Mouse (Mus musculus): ENCODE data around the gene Mrps35. TPM values are rescaled to one million over a fixed set of nuclear protein-coding genes. Genes with fewer than 3 reads are reported as not detected.

Gene Mrps35
- polyA plus RNA-seq, 1 experiment from 2014 or later: 120 TPM

GRCm38 (mm10) chr6:147094771-147095170, 52.2 kb downstream of the Mrps35 start:
- H3K9ac ChIP-seq (replicated peaks; ENCODE audit: low read length): no peak overlapping the region
- H3K9me3 ChIP-seq (ENCODE audit: low read length): no peaks in the 10 kb centered on the region
- ATAC-seq (ENCODE audit: low FRiP score, low TSS enrichment): no peak
- H3K27ac ChIP-seq (ENCODE audit: low read length): no peak overlapping the region
- 80% methylated on average over 7 of the region's 7 CpGs for WGBS
- H3K4me2 ChIP-seq (replicated peaks; ENCODE audit: low read depth, low read length): no peak overlapping the region
- H3K27me3 ChIP-seq (ENCODE audit: insufficient read depth, low read length): peaks cover 7% of the 10 kb centered on the region; the same call in 1 of the 2 replicates
- H3K4me1 ChIP-seq (ENCODE audit: insufficient read depth, low read length): peaks cover 30% of the 10 kb centered on the region
- no peak overlapping the region for H3K4me3 ChIP-seq (ENCODE audit: low read length)
- no peaks in the 10 kb centered on the region; the same call in 1 of the 2 replicates for H3K36me3 ChIP-seq (ENCODE audit: insufficient read depth, low read length)

DNA sequence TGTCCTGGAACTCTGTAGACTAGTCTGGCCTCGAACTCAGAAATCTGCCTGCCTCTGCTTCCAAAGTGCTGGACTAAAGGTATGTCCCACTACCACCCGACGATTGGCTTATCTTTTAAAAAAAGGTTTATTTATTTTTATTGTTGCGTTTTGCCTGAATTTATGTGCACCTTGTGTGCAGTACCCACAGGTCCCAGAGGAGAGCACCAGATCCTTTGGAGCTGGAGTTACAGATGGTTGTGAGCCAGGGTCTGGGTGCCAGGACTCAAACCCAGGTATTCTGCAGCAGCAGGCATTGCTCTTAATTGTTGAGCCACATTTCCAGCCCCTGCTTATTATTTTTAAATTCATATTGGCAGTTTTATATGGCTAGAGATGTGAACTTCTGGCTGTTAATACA, 53.5 kb downstream of the Mrps35 start:
- no peaks in the 10 kb centered on the region for H3K9me3 ChIP-seq (ENCODE audit: low read length)
- H3K4me2 ChIP-seq (replicated peaks; ENCODE audit: low read depth, low read length): no peak overlapping the region
- no peak for ATAC-seq (ENCODE audit: low FRiP score, low TSS enrichment)
- peaks cover 30% of the 10 kb centered on the region for H3K4me1 ChIP-seq (ENCODE audit: insufficient read depth, low read length)
- 95% methylated on average over 4 of the region's 4 CpGs for WGBS
- no peak overlapping the region for H3K9ac ChIP-seq (replicated peaks; ENCODE audit: low read length)
- H3K27ac ChIP-seq (ENCODE audit: low read length): no peak overlapping the region
- no peaks in the 10 kb centered on the region; the same call in 1 of the 2 replicates for H3K36me3 ChIP-seq (ENCODE audit: insufficient read depth, low read length)
- no peak overlapping the region for H3K4me3 ChIP-seq (ENCODE audit: low read length)
- no peaks in the 10 kb centered on the region for H3K27me3 ChIP-seq (ENCODE audit: insufficient read depth, low read length)

DNA sequence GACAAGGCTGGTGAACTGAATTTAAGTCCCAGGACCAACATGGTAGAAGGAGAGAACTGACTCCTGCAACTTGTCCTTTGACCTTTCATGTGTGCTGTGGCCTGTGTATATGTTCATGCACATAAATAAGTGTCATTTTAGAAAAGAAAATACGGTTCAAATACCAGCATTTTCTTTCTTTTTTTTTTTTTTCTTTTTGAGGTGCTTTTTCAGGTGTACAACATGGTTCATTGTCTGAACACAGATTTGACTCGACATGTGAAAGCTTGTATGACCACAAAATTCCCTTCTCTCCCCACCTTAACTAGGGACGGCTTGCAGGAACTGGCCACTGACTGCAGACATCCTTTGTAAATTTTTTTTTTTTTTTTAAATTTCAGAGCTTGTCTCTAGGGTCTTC, 54.4 kb downstream of the Mrps35 start:
- Histone ChIP-seq H3K4me3 (ENCODE audit: low read length) (no peak overlapping the region), H3K4me1 (ENCODE audit: insufficient read depth, low read length) (peaks cover 30% of the 10 kb centered on the region), H3K27ac (ENCODE audit: low read length) (no peak overlapping the region), H3K9me3 (ENCODE audit: low read length) (no peaks in the 10 kb centered on the region), H3K27me3 (ENCODE audit: insufficient read depth, low read length) (no peaks in the 10 kb centered on the region), H3K4me2 (replicated peaks; ENCODE audit: low read depth, low read length) (no peak overlapping the region), H3K9ac (replicated peaks; ENCODE audit: low read length) (no peak overlapping the region), H3K36me3 (ENCODE audit: insufficient read depth, low read length) (peaks cover 2% of the 10 kb centered on the region)
- WGBS: 79% methylated on average over 3 of the region's 3 CpGs
- ATAC-seq (ENCODE audit: low FRiP score, low TSS enrichment): no peak

DNA sequence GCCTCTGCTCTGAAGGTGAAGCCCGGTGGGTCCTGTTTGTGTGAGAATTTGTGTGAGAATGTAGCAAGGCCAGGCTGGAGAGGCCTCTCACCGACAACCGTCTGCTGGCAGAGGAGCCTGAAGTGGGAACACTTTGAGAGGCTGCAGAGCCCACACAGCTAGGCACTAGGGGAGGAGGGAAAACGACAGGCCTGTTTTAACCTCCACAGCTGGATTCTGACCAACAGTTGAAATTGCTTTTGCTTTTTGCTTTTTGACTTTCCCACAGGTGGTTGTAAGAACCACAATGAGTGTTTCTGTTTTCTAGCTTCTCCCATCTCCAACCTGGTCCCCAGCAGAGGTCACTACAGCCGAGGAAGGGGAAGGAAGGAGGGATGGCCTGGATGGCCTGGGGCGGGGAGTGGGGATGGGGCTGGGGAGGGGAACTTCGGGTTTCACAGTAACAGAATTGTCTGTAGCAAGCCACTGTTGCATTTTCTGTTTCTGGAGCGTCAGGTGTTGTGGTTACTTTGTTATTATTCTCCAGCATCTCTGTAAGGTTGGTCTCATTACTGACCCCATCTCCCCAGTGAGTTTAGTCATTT, 54.9 kb downstream of the Mrps35 start:
- Histone ChIP-seq H3K9ac (replicated peaks; ENCODE audit: low read length) (no peak overlapping the region), H3K27me3 (ENCODE audit: insufficient read depth, low read length) (no peaks in the 10 kb centered on the region), H3K27ac (ENCODE audit: low read length) (no peak overlapping the region), H3K9me3 (ENCODE audit: low read length) (no peaks in the 10 kb centered on the region), H3K36me3 (ENCODE audit: insufficient read depth, low read length) (peaks cover 7% of the 10 kb centered on the region), H3K4me3 (ENCODE audit: low read length) (no peak overlapping the region), H3K4me1 (ENCODE audit: insufficient read depth, low read length) (peaks cover 28% of the 10 kb centered on the region), H3K4me2 (replicated peaks; ENCODE audit: low read depth, low read length) (no peak overlapping the region)
- no peak for ATAC-seq (ENCODE audit: low FRiP score, low TSS enrichment)
- 66% methylated on average over 8 of the region's 8 CpGs for WGBS

GRCm38 (mm10) chr6:147099458-147100277, 57.1 kb downstream of the Mrps35 start:
- Histone ChIP-seq H3K4me3 (ENCODE audit: low read length) (peak overlapping the region; percentile 2; the same call in 1 of the 2 replicates), H3K9me3 (ENCODE audit: low read length) (no peaks in the 10 kb centered on the region), H3K4me1 (ENCODE audit: insufficient read depth, low read length) (peaks cover 20% of the 10 kb centered on the region), H3K27me3 (ENCODE audit: insufficient read depth, low read length) (no peaks in the 10 kb centered on the region), H3K36me3 (ENCODE audit: insufficient read depth, low read length) (peaks cover 14% of the 10 kb centered on the region), H3K9ac (replicated peaks; ENCODE audit: low read length) (no peak overlapping the region), H3K4me2 (replicated peaks; ENCODE audit: low read depth, low read length) (peak overlapping the region; percentile 24), H3K27ac (ENCODE audit: low read length) (0 out of 2 replicates have a peak overlapping the region, but pooled peaks have one; percentile 6)
- WGBS: 42% methylated on average over 19 of the region's 19 CpGs
- ATAC-seq (ENCODE audit: low FRiP score, low TSS enrichment): peak; percentile 89

- 91% methylated on average over 3 of the region's 3 CpGs for WGBS
- H3K27ac ChIP-seq (ENCODE audit: low read length): no peak overlapping the region
- peaks cover 14% of the 10 kb centered on the region; the same call in 1 of the 2 replicates for H3K36me3 ChIP-seq (ENCODE audit: insufficient read depth, low read length)
- H3K27me3 ChIP-seq (ENCODE audit: insufficient read depth, low read length): no peaks in the 10 kb centered on the region
- no peak overlapping the region for H3K4me2 ChIP-seq (replicated peaks; ENCODE audit: low read depth, low read length)
- H3K9me3 ChIP-seq (ENCODE audit: low read length): no peaks in the 10 kb centered on the region
- H3K9ac ChIP-seq (replicated peaks; ENCODE audit: low read length): no peak overlapping the region
- H3K4me1 ChIP-seq (ENCODE audit: insufficient read depth, low read length): peaks cover 20% of the 10 kb centered on the region
- no peak for ATAC-seq (ENCODE audit: low FRiP score, low TSS enrichment)
- no peak overlapping the region for H3K4me3 ChIP-seq (ENCODE audit: low read length)
Observed at GRCm38 (mm10) chr6:147102293-147102692, 59.7 kb downstream of the Mrps35 start.

GRCm38 (mm10) chr6:147105529-147105928, 63.0 kb downstream of the Mrps35 start:
- Histone ChIP-seq H3K27me3 (ENCODE audit: insufficient read depth, low read length) (no peaks in the 10 kb centered on the region), H3K4me1 (ENCODE audit: insufficient read depth, low read length) (no peaks in the 10 kb centered on the region), H3K9me3 (ENCODE audit: low read length) (no peaks in the 10 kb centered on the region), H3K4me3 (ENCODE audit: low read length) (no peak overlapping the region), H3K27ac (ENCODE audit: low read length) (no peak overlapping the region), H3K9ac (replicated peaks; ENCODE audit: low read length) (no peak overlapping the region), H3K36me3 (ENCODE audit: insufficient read depth, low read length) (peaks cover 27% of the 10 kb centered on the region), H3K4me2 (replicated peaks; ENCODE audit: low read depth, low read length) (no peak overlapping the region)
- ATAC-seq (ENCODE audit: low FRiP score, low TSS enrichment): 0 out of 2 replicates have a peak, but pooled peaks have one; percentile 15
- 90% methylated on average over 1 of the region's 1 CpGs for WGBS

GRCm38 (mm10) chr6:147106716-147107115, 64.2 kb downstream of the Mrps35 start:
- Histone ChIP-seq H3K36me3 (ENCODE audit: insufficient read depth, low read length) (peaks cover 31% of the 10 kb centered on the region), H3K9ac (replicated peaks; ENCODE audit: low read length) (no peak overlapping the region), H3K4me2 (replicated peaks; ENCODE audit: low read depth, low read length) (no peak overlapping the region), H3K4me1 (ENCODE audit: insufficient read depth, low read length) (no peaks in the 10 kb centered on the region), H3K27ac (ENCODE audit: low read length) (no peak overlapping the region), H3K9me3 (ENCODE audit: low read length) (no peaks in the 10 kb centered on the region), H3K4me3 (ENCODE audit: low read length) (no peak overlapping the region), H3K27me3 (ENCODE audit: insufficient read depth, low read length) (no peaks in the 10 kb centered on the region)
- 0 out of 2 replicates have a peak, but pooled peaks have one; percentile 19 for ATAC-seq (ENCODE audit: low FRiP score, low TSS enrichment)
- 81% methylated on average over 6 of the region's 6 CpGs for WGBS

GRCm38 (mm10) chr6:147109283-147109682, 66.7 kb downstream of the Mrps35 start:
- no peak for ATAC-seq (ENCODE audit: low FRiP score, low TSS enrichment)
- Histone ChIP-seq H3K27me3 (ENCODE audit: insufficient read depth, low read length) (no peaks in the 10 kb centered on the region), H3K4me1 (ENCODE audit: insufficient read depth, low read length) (no peaks in the 10 kb centered on the region), H3K36me3 (ENCODE audit: insufficient read depth, low read length) (peaks cover 22% of the 10 kb centered on the region), H3K4me2 (replicated peaks; ENCODE audit: low read depth, low read length) (no peak overlapping the region), H3K27ac (ENCODE audit: low read length) (no peak overlapping the region), H3K9me3 (ENCODE audit: low read length) (no peaks in the 10 kb centered on the region), H3K4me3 (ENCODE audit: low read length) (no peak overlapping the region), H3K9ac (replicated peaks; ENCODE audit: low read length) (no peak overlapping the region)
- WGBS: 83% methylated on average over 7 of the region's 7 CpGs

GRCm38 (mm10) chr6:147116579-147116978, 74.0 kb downstream of the Mrps35 start:
- H3K4me2 ChIP-seq (replicated peaks; ENCODE audit: low read depth, low read length): no peak overlapping the region
- H3K27ac ChIP-seq (ENCODE audit: low read length): no peak overlapping the region
- H3K9ac ChIP-seq (replicated peaks; ENCODE audit: low read length): no peak overlapping the region
- 9% methylated on average over 10 of the region's 10 CpGs for WGBS
- peak; percentile 74; the same call in 1 of the 2 replicates for ATAC-seq (ENCODE audit: low FRiP score, low TSS enrichment)
- no peaks in the 10 kb centered on the region for H3K9me3 ChIP-seq (ENCODE audit: low read length)
- peaks cover 7% of the 10 kb centered on the region; the same call in 1 of the 2 replicates for H3K36me3 ChIP-seq (ENCODE audit: insufficient read depth, low read length)
- no peaks in the 10 kb centered on the region for H3K27me3 ChIP-seq (ENCODE audit: insufficient read depth, low read length)
- H3K4me3 ChIP-seq (ENCODE audit: low read length): no peak overlapping the region
- no peaks in the 10 kb centered on the region for H3K4me1 ChIP-seq (ENCODE audit: insufficient read depth, low read length)

All from kidney, embryonic 16.5 days (tissue).